Mouse (Mus musculus) lung, postnatal 0 days (tissue): Measurements from ENCODE around the gene Dennd2a. TPM values are rescaled to one million over a fixed set of nuclear protein-coding genes. Genes with fewer than 3 reads are reported as not detected.

Source experiments
- ATAC-seq: fragments of 200-750 bp; cut with Nextera tagmentation; 2 replicates; pipeline ENCODE4 v1.8.0; 2017; ENCODE audit warnings: moderate library complexity
- DNase-seq: peaks from one replicate; pipeline ENCODE4 v3.0.0-alpha.2; 2016; ENCODE audit warnings: low spot score
- H3K27ac ChIP-seq: fragments of 300-500 bp; sonication (generic); 2 replicates; pipeline ENCODE4 v1.5.1; 2014; ENCODE audit warnings: antibody characterized with exemption, mild to moderate bottlenecking, low read length, mixed read lengths
- H3K27me3 ChIP-seq: fragments of 300-500 bp; sonication (generic); replicated peaks from 2 replicates; pipeline ENCODE4 v1.6.1; 2014; ENCODE audit warnings: low read length, mixed read lengths; ENCODE audit not compliant: insufficient read depth
- H3K36me3 ChIP-seq: fragments of 300-500 bp; sonication (generic); 2 replicates; pipeline ENCODE4 v1.6.1; 2014; ENCODE audit warnings: low read length, mixed read lengths; ENCODE audit not compliant: insufficient read depth
- H3K4me1 ChIP-seq: fragments of 300-500 bp; sonication (generic); 2 replicates; pipeline ENCODE4 v1.6.1; 2014; ENCODE audit warnings: antibody characterized with exemption, low read depth, low read length, mixed read lengths; ENCODE audit not compliant: insufficient read depth
- H3K4me2 ChIP-seq: fragments of 300-500 bp; sonication (generic); replicated peaks from 2 replicates; pipeline ENCODE4 v1.6.1; 2014; ENCODE audit warnings: low read depth, mild to moderate bottlenecking, low read length, moderate library complexity, mixed read lengths
- H3K4me3 ChIP-seq: fragments of 300-500 bp; sonication (generic); 2 replicates; pipeline ENCODE4 v1.5.1; 2014; ENCODE audit warnings: low read depth, low read length
- H3K9ac ChIP-seq: fragments of 300-500 bp; sonication (generic); replicated peaks from 2 replicates; pipeline ENCODE4 v1.6.1; 2014; ENCODE audit warnings: low read depth, mild to moderate bottlenecking
- H3K9me3 ChIP-seq: fragments of 300-500 bp; sonication (generic); 2 replicates; pipeline ENCODE4 v1.6.1; 2016; ENCODE audit warnings: low read length, mixed read lengths
- CTCF ChIP-seq: IDR thresholded peaks from 2 replicates; pipeline ENCODE4 v1.5.1; 2016; ENCODE audit warnings: antibody characterized with exemption, mild to moderate bottlenecking
- EP300 ChIP-seq: IDR thresholded peaks from 2 replicates; pipeline ENCODE4 v1.6.1; 2016; ENCODE audit warnings: antibody characterized with exemption, mild to moderate bottlenecking, control low read depth
- WGBS: fragments of 180-500 bp; shearing (Covaris S2); extraction: QIAGEN DNeasy Blood & Tissue Kit; methylation state at CpG from one replicate; pipeline ENCODE4 v1.1.7; 2014; 5-methylcytosine and 5-hydroxymethylcytosine counted together
- polyA plus RNA-seq: library from polyadenylated mRNA; unstranded; fragments of >200 nt; fragmentation: Nextera tagmentation; extraction: Ambion mirVana; gene quantifications from 2 replicates; pipeline ENCODE4 v1.2.1, GENCODE M21; 2015

The Dennd2a gene
- polyA plus RNA-seq, 1 experiment from 2014 or later: 13.8 TPM

GRCm38 (mm10) chr6:39539679-39540155 lies 17.9 kb downstream of the Dennd2a start:
- H3K4me1 ChIP-seq: peaks cover 14% of the 10 kb centered on the region
- H3K9me3 ChIP-seq: no peaks in the 10 kb centered on the region
- peak; percentile 62 for ATAC-seq
- no peak for TF ChIP-seq EP300
- TF ChIP-seq CTCF: no peak
- H3K4me3 ChIP-seq: 0 out of 2 replicates have a peak overlapping the region, but pooled peaks have one; percentile 14
- peak overlapping the region; percentile 41 for H3K4me2 ChIP-seq
- 21% methylated on average over 6 of the region's 7 CpGs for WGBS
- no peaks in the 10 kb centered on the region for H3K36me3 ChIP-seq
- peak overlapping the region; percentile 54 for H3K27ac ChIP-seq
- no peaks in the 10 kb centered on the region for H3K27me3 ChIP-seq
- no peak overlapping the region for H3K9ac ChIP-seq
- peak; percentile 75 for DNase-seq

- no peak overlapping the region for H3K27ac ChIP-seq
- H3K9me3 ChIP-seq: no peaks in the 10 kb centered on the region
- no peaks in the 10 kb centered on the region for H3K27me3 ChIP-seq
- H3K9ac ChIP-seq: no peak overlapping the region
- no peak overlapping the region for H3K4me2 ChIP-seq
- H3K4me1 ChIP-seq: peaks cover 14% of the 10 kb centered on the region
- ATAC-seq (no peak), DNase-seq (peak; percentile 25)
- TF ChIP-seq CTCF (no peak), EP300 (no peak)
- H3K36me3 ChIP-seq: no peaks in the 10 kb centered on the region
- WGBS: 59% methylated on average over 8 of the region's 8 CpGs
- H3K4me3 ChIP-seq: no peak overlapping the region
Observed at GRCm38 (mm10) chr6:39538227-39538626, 19.4 kb downstream of the Dennd2a start.

GRCm38 (mm10) chr6:39537276-39537675 lies 20.4 kb downstream of the Dennd2a start:
- DNase-seq (no peak), ATAC-seq (no peak)
- H3K27me3 ChIP-seq: no peaks in the 10 kb centered on the region
- H3K9me3 ChIP-seq: no peaks in the 10 kb centered on the region
- no peaks in the 10 kb centered on the region for H3K36me3 ChIP-seq
- H3K27ac ChIP-seq: no peak overlapping the region
- H3K4me2 ChIP-seq: no peak overlapping the region
- 95% methylated on average over 5 of the region's 5 CpGs for WGBS
- no peak overlapping the region for H3K4me3 ChIP-seq
- H3K9ac ChIP-seq: no peak overlapping the region
- TF ChIP-seq EP300 (no peak), CTCF (no peak)
- H3K4me1 ChIP-seq: peaks cover 6% of the 10 kb centered on the region

- ATAC-seq (no peak), DNase-seq (no peak)
- TF ChIP-seq EP300: no peak
- H3K9ac ChIP-seq: no peak overlapping the region
- H3K9me3 ChIP-seq: no peaks in the 10 kb centered on the region
- H3K27me3 ChIP-seq: no peaks in the 10 kb centered on the region
- no peak overlapping the region for H3K4me2 ChIP-seq
- 38% methylated on average over 1 of the region's 1 CpGs for WGBS
- peaks cover 6% of the 10 kb centered on the region; the same call in 1 of the 2 replicates for H3K4me1 ChIP-seq
- no peak overlapping the region for H3K4me3 ChIP-seq
- H3K36me3 ChIP-seq: no peaks in the 10 kb centered on the region
- no peak overlapping the region for H3K27ac ChIP-seq
Observed at GRCm38 (mm10) chr6:39536621-39537020, 21.0 kb downstream of the Dennd2a start.

GRCm38 (mm10) chr6:39534944-39535343 lies 22.7 kb downstream of the Dennd2a start:
- no peak for ATAC-seq
- no peak overlapping the region for H3K9ac ChIP-seq
- H3K27ac ChIP-seq: no peak overlapping the region
- TF ChIP-seq CTCF: no peak
- TF ChIP-seq EP300: no peak
- no peaks in the 10 kb centered on the region for H3K36me3 ChIP-seq
- H3K4me1 ChIP-seq: peaks cover 5% of the 10 kb centered on the region; the same call in 1 of the 2 replicates
- H3K27me3 ChIP-seq: no peaks in the 10 kb centered on the region
- DNase-seq: no peak
- no peak overlapping the region for H3K4me3 ChIP-seq
- H3K9me3 ChIP-seq: no peaks in the 10 kb centered on the region
- H3K4me2 ChIP-seq: no peak overlapping the region

- Histone ChIP-seq H3K4me2 (0 out of 2 replicates have a peak overlapping the region, but pooled peaks have one; percentile 3), H3K27ac (peak overlapping the region; percentile 27; the same call in 1 of the 2 replicates), H3K36me3 (no peaks in the 10 kb centered on the region), H3K4me1 (peaks cover 14% of the 10 kb centered on the region; the same call in 1 of the 2 replicates), H3K9ac (no peak overlapping the region), H3K9me3 (no peaks in the 10 kb centered on the region), H3K4me3 (no peak overlapping the region), H3K27me3 (no peaks in the 10 kb centered on the region)
- DNase-seq (peak; percentile 64), ATAC-seq (peak; percentile 83)
- TF ChIP-seq EP300 (no peak), CTCF (no peak)
- 35% methylated on average over 12 of the region's 12 CpGs for WGBS
Observed at GRCm38 (mm10) chr6:39528671-39529535, 28.8 kb downstream of the Dennd2a start.
